Mouse (Mus musculus): Measurements from ENCODE around the gene Sh3glb2. TPM values are rescaled to one million over a fixed set of nuclear protein-coding genes. Genes with fewer than 3 reads are reported as not detected.
A peak's percentile ranks its signal among the peaks of the same experiment; 100 is the strongest.

The Sh3glb2 gene
- polyA plus RNA-seq, 1 experiment from 2014 or later: 101 TPM

- Histone ChIP-seq H3K36me3 (peaks cover 90% of the 10 kb centered on the region), H3K4me2 (replicated peaks) (no peak overlapping the region)
- ATAC-seq (ENCODE audit: low FRiP score, low read depth): no peak
Observed at GRCm38 (mm10) chr2:30377721-30378120, 18.6 kb upstream of the Sh3glb2 start.

DNA sequence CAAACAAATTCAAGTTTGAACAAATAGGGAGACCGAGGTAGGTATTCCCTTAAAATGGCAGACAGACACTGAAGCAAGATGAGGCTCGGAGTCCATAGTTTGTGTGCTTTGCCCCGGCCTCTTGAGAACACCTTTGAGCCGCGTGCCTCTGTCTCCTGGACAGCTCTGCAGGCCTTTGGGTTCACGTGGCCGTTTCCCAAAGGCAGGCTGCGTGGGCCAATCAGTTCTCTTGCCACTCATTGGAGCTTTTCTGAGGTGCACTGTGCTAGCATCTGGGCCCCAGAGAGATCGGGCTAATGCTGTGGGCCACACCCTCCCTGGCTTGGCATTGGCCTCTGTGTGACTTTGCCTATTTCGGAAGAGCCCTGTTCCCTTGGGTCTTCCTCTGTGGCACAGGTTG lies 16.8 kb upstream of the Sh3glb2 start:
- H3K27ac ChIP-seq (replicated peaks): no peak overlapping the region
- no peaks in the 10 kb centered on the region for H3K4me1 ChIP-seq
- H3K27me3 ChIP-seq: no peaks in the 10 kb centered on the region
- no peaks in the 10 kb centered on the region for H3K9me3 ChIP-seq
- H3K9ac ChIP-seq (replicated peaks): no peak overlapping the region
- ATAC-seq (ENCODE audit: low FRiP score, low read depth): no peak
- no peak overlapping the region for H3K4me3 ChIP-seq
- WGBS: 95% methylated on average over 10 of the region's 10 CpGs
- no peak overlapping the region for H3K4me2 ChIP-seq (replicated peaks)
- peaks cover 90% of the 10 kb centered on the region for H3K36me3 ChIP-seq

More at GRCm38 (mm10) chr2:30377721-30378120, 18.6 kb upstream of the Sh3glb2 start:
- Histone ChIP-seq H3K27me3 (no peaks in the 10 kb centered on the region), H3K4me1 (no peaks in the 10 kb centered on the region), H3K9me3 (no peaks in the 10 kb centered on the region), H3K27ac (replicated peaks) (no peak overlapping the region), H3K9ac (replicated peaks) (no peak overlapping the region), H3K4me3 (no peak overlapping the region)
- WGBS: 92% methylated on average over 5 of the region's 5 CpGs

DNA sequence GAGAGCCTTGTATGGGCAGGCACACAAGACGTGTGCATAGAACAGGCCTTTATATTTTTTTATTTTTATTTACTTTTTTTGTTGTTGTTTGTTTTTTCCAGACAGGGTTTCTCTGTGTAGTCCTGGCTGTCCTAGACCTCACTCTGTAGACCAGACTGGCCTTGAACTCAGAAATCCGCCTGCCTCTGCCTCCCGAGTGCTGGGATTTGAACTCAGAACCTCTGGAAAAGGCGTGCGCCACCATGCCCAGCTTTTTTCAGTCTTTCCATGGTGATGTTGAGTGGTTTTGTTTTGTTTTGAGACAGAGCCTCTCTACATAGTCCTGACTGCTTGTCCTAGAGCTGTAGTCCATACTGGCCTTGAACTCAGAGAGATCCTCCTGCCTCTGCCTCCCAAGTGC lies 13.6 kb upstream of the Sh3glb2 start:
- Histone ChIP-seq H3K4me1 (no peaks in the 10 kb centered on the region), H3K27me3 (no peaks in the 10 kb centered on the region), H3K9me3 (no peaks in the 10 kb centered on the region), H3K36me3 (peaks cover 91% of the 10 kb centered on the region), H3K9ac (replicated peaks) (no peak overlapping the region), H3K4me3 (no peak overlapping the region), H3K4me2 (replicated peaks) (no peak overlapping the region), H3K27ac (replicated peaks) (no peak overlapping the region)
- 95% methylated on average over 5 of the region's 5 CpGs for WGBS
- ATAC-seq (ENCODE audit: low FRiP score, low read depth): no peak

- ATAC-seq (ENCODE audit: low FRiP score, low read depth): no peak
- WGBS: 98% methylated on average over 8 of the region's 8 CpGs
Observed at GRCm38 (mm10) chr2:30371544-30371943, 12.4 kb upstream of the Sh3glb2 start.

GRCm38 (mm10) chr2:30366203-30366602 lies 7.1 kb upstream of the Sh3glb2 start:
- Histone ChIP-seq H3K27ac (replicated peaks) (no peak overlapping the region), H3K27me3 (no peaks in the 10 kb centered on the region), H3K4me3 (no peak overlapping the region), H3K9me3 (no peaks in the 10 kb centered on the region), H3K4me1 (peaks cover 14% of the 10 kb centered on the region), H3K9ac (replicated peaks) (no peak overlapping the region), H3K36me3 (peaks cover 41% of the 10 kb centered on the region), H3K4me2 (replicated peaks) (no peak overlapping the region)
- WGBS: 80% methylated on average over 5 of the region's 5 CpGs
- ATAC-seq (ENCODE audit: low FRiP score, low read depth): no peak

More at GRCm38 (mm10) chr2:30371544-30371943, 12.4 kb upstream of the Sh3glb2 start:
- Histone ChIP-seq H3K36me3 (peaks cover 87% of the 10 kb centered on the region), H3K27ac (replicated peaks) (no peak overlapping the region), H3K4me2 (replicated peaks) (no peak overlapping the region), H3K4me1 (no peaks in the 10 kb centered on the region), H3K9ac (replicated peaks) (no peak overlapping the region), H3K27me3 (no peaks in the 10 kb centered on the region), H3K4me3 (no peak overlapping the region), H3K9me3 (no peaks in the 10 kb centered on the region)

DNA sequence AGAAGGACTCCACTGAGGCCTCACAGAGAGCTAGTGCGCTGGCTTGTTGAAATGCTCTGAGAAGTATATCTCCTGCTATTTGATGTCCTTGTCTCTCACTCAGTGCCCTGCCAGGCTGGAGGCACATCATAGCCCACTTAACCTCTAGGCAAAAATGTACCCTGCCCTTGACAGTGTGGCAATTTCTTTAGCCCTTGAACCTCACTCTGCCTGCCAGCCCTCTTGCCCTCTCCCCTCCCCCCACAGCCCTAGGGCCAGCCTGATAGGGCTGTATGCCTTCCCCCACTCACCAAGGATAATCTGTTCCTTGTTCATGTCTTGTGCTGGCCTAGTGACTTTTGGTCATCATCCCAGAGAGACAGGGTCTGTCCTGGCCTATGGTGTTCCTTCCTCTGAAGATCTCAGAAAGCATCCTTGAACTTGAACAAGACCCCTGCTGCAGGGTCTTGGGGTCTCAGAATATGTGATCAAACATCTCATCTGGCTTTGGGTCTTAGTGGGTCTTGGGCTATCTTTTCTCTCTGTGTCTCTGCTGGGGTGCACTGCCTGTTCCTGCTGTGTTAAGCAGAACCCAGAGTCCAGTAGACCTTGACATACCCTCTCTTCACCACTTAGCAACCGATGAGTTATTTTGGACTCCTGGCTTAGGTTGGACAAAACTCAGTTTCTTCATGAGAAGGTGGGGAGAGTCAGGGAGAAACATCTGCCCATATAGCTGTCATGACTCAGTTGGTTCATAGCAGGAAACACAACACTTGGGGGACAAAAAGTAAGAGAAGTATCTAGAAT lies 6.3 kb upstream of the Sh3glb2 start:
- no peak for ATAC-seq (ENCODE audit: low FRiP score, low read depth)
- no peaks in the 10 kb centered on the region for H3K27me3 ChIP-seq
- peaks cover 14% of the 10 kb centered on the region for H3K4me1 ChIP-seq
- H3K9ac ChIP-seq (replicated peaks): peak overlapping the region; percentile 81
- H3K36me3 ChIP-seq: peaks cover 34% of the 10 kb centered on the region
- H3K4me2 ChIP-seq (replicated peaks): peak overlapping the region; percentile 94
- H3K9me3 ChIP-seq: no peaks in the 10 kb centered on the region
- peak overlapping the region; percentile 83 for H3K4me3 ChIP-seq
- H3K27ac ChIP-seq (replicated peaks): no peak overlapping the region
- WGBS: 88% methylated on average over 2 of the region's 2 CpGs

- ATAC-seq (ENCODE audit: low FRiP score, low read depth): peak; percentile 98
- Histone ChIP-seq H3K9ac (replicated peaks) (peak within 1 kb of the TSS; percentile 81), H3K27ac (replicated peaks) (peak within 1 kb of the TSS; percentile 79), H3K27me3 (no peaks in the 10 kb centered on the region), H3K36me3 (peaks cover 19% of the 10 kb centered on the region), H3K4me3 (peak within 1 kb of the TSS; percentile 83), H3K4me2 (replicated peaks) (peak within 1 kb of the TSS; percentile 94), H3K9me3 (no peaks in the 10 kb centered on the region), H3K4me1 (peaks cover 14% of the 10 kb centered on the region)
- WGBS: under 1% methylated on average over 54 of the region's 54 CpGs
Observed at GRCm38 (mm10) chr2:30363773-30364650, 4.9 kb upstream of the Sh3glb2 start, which contains the start of gene Miga2. Gene Miga2, plus strand, starts transcription at chr2:30364233.

GRCm38 (mm10) chr2:30362865-30363264 lies 3.7 kb upstream of the Sh3glb2 start:
- H3K9ac ChIP-seq (replicated peaks): no peak overlapping the region
- no peak for ATAC-seq (ENCODE audit: low FRiP score, low read depth)
- H3K9me3 ChIP-seq: no peaks in the 10 kb centered on the region
- H3K27me3 ChIP-seq: no peaks in the 10 kb centered on the region
- 75% methylated on average over 5 of the region's 5 CpGs for WGBS
- no peak overlapping the region for H3K27ac ChIP-seq (replicated peaks)
- peaks cover 8% of the 10 kb centered on the region for H3K36me3 ChIP-seq
- no peak overlapping the region for H3K4me3 ChIP-seq
- H3K4me2 ChIP-seq (replicated peaks): no peak overlapping the region
- H3K4me1 ChIP-seq: peaks cover 24% of the 10 kb centered on the region

GRCm38 (mm10) chr2:30360626-30361025 lies 1.5 kb upstream of the Sh3glb2 start:
- Histone ChIP-seq H3K36me3 (no peaks in the 10 kb centered on the region), H3K27me3 (no peaks in the 10 kb centered on the region), H3K4me2 (replicated peaks) (no peak overlapping the region), H3K27ac (replicated peaks) (no peak overlapping the region), H3K9ac (replicated peaks) (no peak overlapping the region; the same call in 1 of the 2 replicates), H3K4me3 (no peak overlapping the region), H3K4me1 (peaks cover 28% of the 10 kb centered on the region), H3K9me3 (no peaks in the 10 kb centered on the region)
- WGBS: 75% methylated on average over 10 of the region's 10 CpGs
- no peak for ATAC-seq (ENCODE audit: low FRiP score, low read depth)

- ATAC-seq (ENCODE audit: low FRiP score, low read depth): no peak
- WGBS: 63% methylated on average over 8 of the region's 8 CpGs
- H3K27ac ChIP-seq (replicated peaks): peak overlapping the region; percentile 30; the same call in 1 of the 2 replicates
Observed at GRCm38 (mm10) chr2:30357552-30358510, 1.3 kb downstream of the Sh3glb2 start.

DNA sequence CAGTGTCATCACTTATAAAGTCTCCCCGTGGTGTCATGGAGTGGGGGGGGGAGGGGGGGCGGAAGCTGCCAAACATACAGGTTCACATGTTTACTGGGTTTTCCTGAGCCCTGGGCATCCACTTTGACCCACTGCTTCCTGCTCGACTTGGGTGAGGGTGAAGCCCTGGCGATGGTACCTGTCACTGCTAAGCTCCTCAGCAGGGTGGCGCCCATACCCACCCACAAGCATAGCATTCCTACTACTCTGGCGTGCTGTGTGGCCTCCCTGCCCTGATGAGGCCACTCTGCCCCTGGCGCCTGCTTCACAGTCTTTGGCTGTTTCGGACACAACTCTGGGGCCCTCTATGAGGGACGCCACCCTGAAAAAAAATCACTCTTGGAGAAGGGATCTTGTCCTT lies 2.2 kb downstream of the Sh3glb2 start:
- Histone ChIP-seq H3K4me3 (no peak overlapping the region), H3K9me3 (no peaks in the 10 kb centered on the region), H3K9ac (replicated peaks) (peak overlapping the region; percentile 80; the same call in 1 of the 2 replicates), H3K4me1 (peaks cover 16% of the 10 kb centered on the region), H3K4me2 (replicated peaks) (0 out of 2 replicates have a peak overlapping the region, but pooled peaks have one; percentile 3), H3K27me3 (no peaks in the 10 kb centered on the region), H3K27ac (replicated peaks) (no peak overlapping the region), H3K36me3 (peaks cover 29% of the 10 kb centered on the region)
- no peak for ATAC-seq (ENCODE audit: low FRiP score, low read depth)
- 69% methylated on average over 9 of the region's 9 CpGs for WGBS

More at GRCm38 (mm10) chr2:30357552-30358510, 1.3 kb downstream of the Sh3glb2 start:
- Histone ChIP-seq H3K4me3 (peak overlapping the region; percentile 60), H3K4me1 (peaks cover 16% of the 10 kb centered on the region), H3K4me2 (replicated peaks) (peak overlapping the region; percentile 93), H3K9me3 (no peaks in the 10 kb centered on the region), H3K27me3 (no peaks in the 10 kb centered on the region), H3K36me3 (peaks cover 23% of the 10 kb centered on the region), H3K9ac (replicated peaks) (peak overlapping the region; percentile 80)

Measured in midbrain, embryonic 12.5 days (tissue).